Mouse (Mus musculus): ENCODE measurements around the gene Ccdc105.

Gene Ccdc105

DNA sequence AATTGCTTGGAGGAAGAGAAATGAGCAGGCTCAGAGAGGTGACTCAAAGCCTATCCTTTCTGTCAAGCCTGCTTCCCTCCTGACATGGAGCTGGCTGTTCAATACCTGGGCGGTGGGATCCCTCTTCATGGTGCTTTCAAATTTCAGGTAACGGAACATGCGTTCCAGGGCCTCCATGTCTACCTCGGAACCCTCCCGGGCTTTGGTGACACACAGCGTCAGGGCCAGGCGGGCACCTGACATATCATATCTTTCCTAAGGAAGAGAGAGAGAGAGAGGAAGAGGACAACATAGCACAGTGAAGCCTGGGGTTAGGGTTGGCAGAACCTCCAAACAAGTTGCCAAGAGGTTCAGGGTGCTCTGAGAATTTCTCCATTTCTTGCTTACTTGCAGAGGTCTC lies 37.7 kb downstream of the Ccdc105 start:
- DNase-seq: no peak

DNA sequence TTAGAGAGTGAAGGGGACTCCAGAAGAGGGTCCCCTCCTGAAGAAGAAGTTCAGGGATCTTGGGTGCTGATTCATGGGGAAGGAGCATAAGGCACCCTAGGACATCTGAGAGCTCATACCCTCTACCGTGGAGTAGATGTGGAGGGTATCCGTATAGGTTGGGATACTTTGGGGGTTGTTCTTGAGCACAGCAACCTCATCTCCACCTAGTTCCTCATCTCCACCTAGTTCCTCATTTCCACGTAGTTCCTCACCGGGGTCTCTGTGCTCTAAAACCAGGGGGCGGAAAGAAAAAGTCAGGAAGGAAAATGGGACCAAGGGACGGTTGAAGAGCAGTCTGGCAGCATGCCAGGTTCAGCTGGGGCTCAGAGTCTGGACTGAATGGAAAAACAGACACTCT lies 38.7 kb downstream of the Ccdc105 start:
- DNase-seq: no peak

DNA sequence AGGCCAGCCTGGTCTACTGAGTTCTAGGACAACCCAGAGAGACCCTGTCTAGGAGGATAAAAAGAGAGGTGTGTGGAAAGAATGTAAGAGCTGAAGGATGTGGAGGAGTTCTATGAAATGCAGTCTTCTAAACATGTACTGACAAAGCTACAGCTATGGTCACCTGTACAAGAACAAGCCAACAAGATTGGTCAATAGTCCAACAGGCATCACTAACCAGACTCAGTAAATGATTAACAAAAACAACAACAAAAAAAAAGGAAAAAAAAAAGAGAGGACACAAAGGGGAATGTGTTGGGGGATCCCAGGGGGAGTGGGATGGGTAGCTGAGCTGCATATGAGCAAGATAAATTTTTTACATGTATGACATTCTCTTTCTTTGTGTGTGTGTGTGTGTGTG lies 42.2 kb downstream of the Ccdc105 start:
- no peak for DNase-seq

DNA sequence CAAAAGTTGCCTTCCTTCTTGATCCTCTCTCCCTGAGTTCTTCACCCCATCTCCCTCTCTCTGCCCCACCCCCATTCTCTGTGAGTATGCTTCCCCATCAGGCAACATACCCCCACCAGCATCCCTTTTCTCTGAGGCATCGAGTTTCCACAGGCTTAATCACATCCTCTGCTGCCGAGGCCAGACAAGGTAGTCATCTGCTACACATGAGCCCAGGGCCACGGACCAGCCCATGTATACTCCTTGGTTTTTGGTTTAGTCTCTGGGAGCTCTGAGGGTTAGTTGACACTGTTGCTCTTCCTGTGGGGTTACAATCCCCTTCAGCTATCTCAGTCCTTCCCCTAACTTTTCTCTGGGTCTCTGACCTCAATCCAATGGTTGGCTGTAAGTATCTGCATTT lies 52.0 kb downstream of the Ccdc105 start:
- DNase-seq: no peak
